Mouse (Mus musculus): ENCODE results near the gene Xirp2.
"Not testable (repeated sequence)": the region's sequence is repeated elsewhere in the genome, so short reads cannot be mapped to it uniquely, and the experiment has no call there.

Xirp2 gene

DNA sequence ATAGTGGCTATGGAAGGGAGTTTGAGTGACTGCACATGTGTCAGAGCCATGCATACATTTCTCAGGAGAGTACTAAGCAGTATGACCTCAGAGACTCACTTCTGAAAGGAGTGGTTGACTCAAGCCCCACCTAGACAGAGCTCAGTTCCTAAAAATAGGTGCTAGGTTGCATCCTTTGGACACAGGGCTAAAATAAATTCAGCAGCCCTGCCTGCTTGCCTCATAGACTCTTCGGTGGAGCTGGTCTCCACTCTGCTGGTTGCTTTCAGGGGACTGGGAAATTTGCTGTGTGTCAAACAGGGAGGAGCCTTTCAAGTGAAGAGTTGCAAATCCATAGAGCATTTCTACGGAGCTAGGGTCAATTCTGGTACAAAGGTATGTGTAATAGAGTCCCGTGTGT is at the start of gene Xirp2:
Gene Xirp2, plus strand, starts transcription at position 223 of the 400 bp plus-strand sequence.
- Histone ChIP-seq H3K36me3 (ENCODE audit: insufficient read depth, low read length) (no peaks in the 10 kb centered on the region), H3K4me3 (replicated peaks; ENCODE audit: low read length) (no peak within 1 kb of the TSS), H3K27me3 (ENCODE audit: insufficient read depth, low read length) (no peaks in the 10 kb centered on the region), H3K9me3 (ENCODE audit: low read length) (no peaks in the 10 kb centered on the region), H3K4me1 (replicated peaks; ENCODE audit: low read depth, low read length) (0 out of 2 replicates have a peak, but pooled peaks cover 2% of the 10 kb centered on the region)
- no peak for TF ChIP-seq NANOG (IDR thresholded peaks at IDR 0.05; ENCODE audit: borderline replicate concordance, low read length)
- TF ChIP-seq CTCF (conservative IDR thresholded peaks at IDR 0.05; ENCODE audit: low read length), result no peak
- no peak for TF ChIP-seq POU5F1 (IDR thresholded peaks at IDR 0.05; ENCODE audit: borderline replicate concordance, low read length)

DNA sequence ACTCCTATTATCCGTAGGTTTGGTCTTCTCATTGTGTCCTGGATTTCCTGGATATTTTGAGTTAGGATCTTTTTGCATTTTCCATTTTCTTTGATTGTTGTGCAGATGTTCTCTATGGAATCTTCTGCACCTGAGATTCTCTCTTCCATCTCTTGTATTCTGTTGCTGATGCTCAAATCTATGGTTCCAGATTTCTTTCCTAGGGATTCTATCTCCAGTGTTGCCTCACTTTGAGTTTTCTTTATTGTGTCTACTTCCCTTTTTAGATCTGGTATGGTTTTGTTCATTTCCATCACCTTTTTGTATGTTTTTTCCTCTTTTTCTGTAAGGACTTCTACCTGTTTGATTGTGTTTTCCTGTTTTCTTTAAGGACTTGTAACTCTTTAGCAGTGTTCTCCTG is 32.4 kb upstream of the Xirp2 start, which contains the start of gene Gm21830:
Gene Gm21830, plus strand, starts transcription at position 301 of the 400 bp plus-strand sequence.
- H3K4me3 ChIP-seq (replicated peaks; ENCODE audit: low read length); H3K4me1 ChIP-seq (replicated peaks; ENCODE audit: low read depth, low read length); H3K36me3 ChIP-seq (ENCODE audit: insufficient read depth, low read length); H3K27me3 ChIP-seq (ENCODE audit: insufficient read depth, low read length); H3K9me3 ChIP-seq (ENCODE audit: low read length): not testable (repeated sequence)

DNA sequence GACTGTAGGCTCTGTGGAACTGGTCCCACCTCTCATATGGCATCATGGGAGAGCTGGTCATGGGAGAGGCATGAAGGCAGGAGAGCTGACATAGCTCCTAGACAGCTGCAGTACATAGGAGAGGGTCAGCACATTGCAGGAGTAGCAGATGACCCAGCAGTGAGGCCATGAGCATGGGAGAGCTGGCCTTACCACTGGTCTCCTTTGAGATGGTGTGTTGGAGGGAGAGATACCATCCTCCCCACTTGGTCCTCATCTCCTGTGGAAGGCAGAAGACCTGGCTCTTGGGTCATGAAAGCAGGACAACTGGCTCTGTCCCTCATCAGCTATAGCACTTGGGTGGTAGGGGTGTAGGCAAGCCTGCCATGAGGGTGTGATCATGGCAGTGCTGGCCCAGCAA is 24.9 kb upstream of the Xirp2 start:
- Histone ChIP-seq H3K27me3 (ENCODE audit: insufficient read depth, low read length) (no peaks in the 10 kb centered on the region), H3K36me3 (ENCODE audit: insufficient read depth, low read length) (no peaks in the 10 kb centered on the region), H3K4me3 (replicated peaks; ENCODE audit: low read length) (no peak overlapping the region), H3K9me3 (ENCODE audit: low read length) (no peaks in the 10 kb centered on the region), H3K4me1 (replicated peaks; ENCODE audit: low read depth, low read length) (no peaks in the 10 kb centered on the region)
- TF ChIP-seq POU5F1 (IDR thresholded peaks at IDR 0.05; ENCODE audit: borderline replicate concordance, low read length), result no peak
- no peak for TF ChIP-seq CTCF (conservative IDR thresholded peaks at IDR 0.05; ENCODE audit: low read length)
- TF ChIP-seq NANOG (IDR thresholded peaks at IDR 0.05; ENCODE audit: borderline replicate concordance, low read length), result no peak

GRCm38 (mm10) chr2:67422799-67423198 is 23.0 kb upstream of the Xirp2 start:
- H3K27me3 ChIP-seq (ENCODE audit: insufficient read depth, low read length), result no peaks in the 10 kb centered on the region
- H3K4me3 ChIP-seq (replicated peaks; ENCODE audit: low read length), result no peak overlapping the region
- H3K4me1 ChIP-seq (replicated peaks; ENCODE audit: low read depth, low read length), result no peaks in the 10 kb centered on the region
- H3K9me3 ChIP-seq (ENCODE audit: low read length), result no peaks in the 10 kb centered on the region
- H3K36me3 ChIP-seq (ENCODE audit: insufficient read depth, low read length), result no peaks in the 10 kb centered on the region
- no peak for TF ChIP-seq CTCF (conservative IDR thresholded peaks at IDR 0.05; ENCODE audit: low read length)
- no peak for TF ChIP-seq POU5F1 (IDR thresholded peaks at IDR 0.05; ENCODE audit: borderline replicate concordance, low read length)

DNA sequence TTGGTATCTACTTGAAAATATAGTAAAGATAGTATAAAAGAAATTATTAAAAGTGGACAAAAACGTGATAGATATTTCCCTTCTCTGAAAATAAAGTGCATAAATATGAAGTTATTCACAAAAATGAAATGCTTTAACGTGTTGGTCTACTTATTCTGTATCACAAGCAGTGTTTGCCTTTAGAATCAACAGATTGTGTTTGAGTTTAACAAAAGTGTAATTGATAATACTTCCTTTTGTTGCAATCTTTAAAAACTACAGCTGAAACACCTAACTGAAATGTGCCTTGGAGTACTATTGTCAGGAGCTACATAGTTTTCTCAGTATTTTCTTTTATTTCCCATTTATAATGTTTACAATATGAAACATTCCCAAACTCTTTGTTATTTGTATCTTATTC is 12.7 kb upstream of the Xirp2 start, which contains the start of gene Gm26727:
Gene Gm26727, minus strand, starts transcription at position 101 of the 400 bp plus-strand sequence.
- no peaks in the 10 kb centered on the region for H3K36me3 ChIP-seq (ENCODE audit: insufficient read depth, low read length)
- H3K4me1 ChIP-seq (replicated peaks; ENCODE audit: low read depth, low read length), result no peaks in the 10 kb centered on the region
- H3K9me3 ChIP-seq (ENCODE audit: low read length), result no peaks in the 10 kb centered on the region
- no peaks in the 10 kb centered on the region for H3K27me3 ChIP-seq (ENCODE audit: insufficient read depth, low read length)
- TF ChIP-seq NANOG (IDR thresholded peaks at IDR 0.05; ENCODE audit: borderline replicate concordance, low read length) (no peak), CTCF (conservative IDR thresholded peaks at IDR 0.05; ENCODE audit: low read length) (no peak), POU5F1 (IDR thresholded peaks at IDR 0.05; ENCODE audit: borderline replicate concordance, low read length) (no peak)
- H3K4me3 ChIP-seq (replicated peaks; ENCODE audit: low read length), result no peak within 1 kb of the TSS

- no peak for TF ChIP-seq POU5F1 (IDR thresholded peaks at IDR 0.05; ENCODE audit: borderline replicate concordance, low read length)
- no peak for TF ChIP-seq CTCF (conservative IDR thresholded peaks at IDR 0.05; ENCODE audit: low read length)
- TF ChIP-seq NANOG (IDR thresholded peaks at IDR 0.05; ENCODE audit: borderline replicate concordance, low read length), result no peak
- H3K4me3 ChIP-seq (replicated peaks; ENCODE audit: low read length), result no peak overlapping the region
Observed at GRCm38 (mm10) chr2:67438309-67438708, 7.5 kb upstream of the Xirp2 start.

GRCm38 (mm10) chr2:67446772-67447171 is 970 bp downstream of the Xirp2 start:
- no peak for TF ChIP-seq NANOG (IDR thresholded peaks at IDR 0.05; ENCODE audit: borderline replicate concordance, low read length)
- TF ChIP-seq CTCF (conservative IDR thresholded peaks at IDR 0.05; ENCODE audit: low read length), result no peak
- TF ChIP-seq POU5F1 (IDR thresholded peaks at IDR 0.05; ENCODE audit: borderline replicate concordance, low read length), result no peak
- no peaks in the 10 kb centered on the region for H3K36me3 ChIP-seq (ENCODE audit: insufficient read depth, low read length)
- no peaks in the 10 kb centered on the region for H3K9me3 ChIP-seq (ENCODE audit: low read length)
- H3K27me3 ChIP-seq (ENCODE audit: insufficient read depth, low read length), result no peaks in the 10 kb centered on the region
- H3K4me3 ChIP-seq (replicated peaks; ENCODE audit: low read length), result no peak overlapping the region
- H3K4me1 ChIP-seq (replicated peaks; ENCODE audit: low read depth, low read length), result 0 out of 2 replicates have a peak, but pooled peaks cover 2% of the 10 kb centered on the region

More at GRCm38 (mm10) chr2:67438309-67438708, 7.5 kb upstream of the Xirp2 start:
- H3K27me3 ChIP-seq (ENCODE audit: insufficient read depth, low read length), result no peaks in the 10 kb centered on the region
- no peaks in the 10 kb centered on the region for H3K4me1 ChIP-seq (replicated peaks; ENCODE audit: low read depth, low read length)
- no peaks in the 10 kb centered on the region for H3K9me3 ChIP-seq (ENCODE audit: low read length)
- no peaks in the 10 kb centered on the region for H3K36me3 ChIP-seq (ENCODE audit: insufficient read depth, low read length)

DNA sequence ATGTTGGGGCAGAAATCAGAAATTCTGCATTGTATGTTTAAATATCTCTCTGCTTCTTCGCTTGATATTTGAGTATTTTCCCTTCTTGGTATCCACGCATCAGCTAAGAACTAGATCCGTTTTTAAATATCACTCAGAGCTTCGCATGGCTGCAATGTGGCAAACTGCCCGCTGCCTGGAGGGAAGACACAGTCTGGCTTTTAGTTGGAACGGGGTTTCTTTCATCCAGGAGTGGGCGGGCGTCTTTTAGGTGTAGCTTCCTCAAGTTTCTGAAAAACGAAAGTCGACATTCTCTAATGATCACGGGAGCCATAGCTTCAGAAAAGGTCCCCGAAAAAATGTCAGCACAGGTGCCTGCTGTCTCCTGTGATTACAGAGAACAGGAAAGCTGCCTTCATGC is 1.4 kb downstream of the Xirp2 start:
- Histone ChIP-seq H3K36me3 (ENCODE audit: insufficient read depth, low read length) (no peaks in the 10 kb centered on the region), H3K4me1 (replicated peaks; ENCODE audit: low read depth, low read length) (0 out of 2 replicates have a peak, but pooled peaks cover 2% of the 10 kb centered on the region), H3K9me3 (ENCODE audit: low read length) (no peaks in the 10 kb centered on the region), H3K27me3 (ENCODE audit: insufficient read depth, low read length) (no peaks in the 10 kb centered on the region), H3K4me3 (replicated peaks; ENCODE audit: low read length) (no peak overlapping the region)
- TF ChIP-seq CTCF (conservative IDR thresholded peaks at IDR 0.05; ENCODE audit: low read length) (no peak), POU5F1 (IDR thresholded peaks at IDR 0.05; ENCODE audit: borderline replicate concordance, low read length) (no peak), NANOG (IDR thresholded peaks at IDR 0.05; ENCODE audit: borderline replicate concordance, low read length) (no peak)

DNA sequence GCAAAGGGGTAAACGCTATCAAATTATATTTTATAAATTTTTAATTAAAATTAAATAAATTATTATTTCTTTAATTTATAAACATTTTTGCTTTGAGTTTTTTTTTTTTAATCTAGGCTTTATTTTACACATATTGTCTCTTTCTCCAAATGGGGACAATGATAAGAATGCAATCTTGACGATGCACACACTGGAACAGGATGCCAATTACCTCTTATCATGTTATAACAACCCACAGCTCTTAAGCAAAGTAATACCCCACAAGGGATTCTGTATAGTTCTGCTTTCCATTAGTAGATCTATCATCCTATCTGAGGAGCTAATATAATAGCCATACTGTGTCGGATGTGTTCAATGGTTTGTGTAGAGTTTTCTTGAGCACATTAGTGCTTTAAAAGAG is 15.1 kb downstream of the Xirp2 start:
- Histone ChIP-seq H3K9me3 (ENCODE audit: low read length) (no peaks in the 10 kb centered on the region), H3K27me3 (ENCODE audit: insufficient read depth, low read length) (no peaks in the 10 kb centered on the region), H3K4me1 (replicated peaks; ENCODE audit: low read depth, low read length) (no peaks in the 10 kb centered on the region), H3K36me3 (ENCODE audit: insufficient read depth, low read length) (no peaks in the 10 kb centered on the region), H3K4me3 (replicated peaks; ENCODE audit: low read length) (no peak overlapping the region)
- TF ChIP-seq CTCF (conservative IDR thresholded peaks at IDR 0.05; ENCODE audit: low read length) (no peak), POU5F1 (IDR thresholded peaks at IDR 0.05; ENCODE audit: borderline replicate concordance, low read length) (no peak), NANOG (IDR thresholded peaks at IDR 0.05; ENCODE audit: borderline replicate concordance, low read length) (no peak)

All from E14TG2a.4 (cell line).